26 mouse cellular contexts compared by ENCODE assay signal in genomic region chr11:79656491-79656890, GRCm38 (mm10).
"Had no signal": no experiment of that assay in that cellular context is flagged by ENCODE, and none has a peak within 500 bp of the region (broad histone marks: within the 10 kb centered on the region; RNA-seq: fewer than 3 reads in every experiment).

No protein-coding gene starts in this region.

- H3K9ac ChIP-seq: embryonic facial prominence, embryonic 12.5 days; embryonic facial prominence, embryonic 13.5 days; embryonic facial prominence, embryonic 15.5 days; forebrain, embryonic 12.5 days; forebrain, embryonic 13.5 days; forebrain, embryonic 15.5 days; forebrain, postnatal 0 days had no signal

- H3K36me3 ChIP-seq: embryonic facial prominence, embryonic 10.5 days; embryonic facial prominence, embryonic 12.5 days; embryonic facial prominence, embryonic 13.5 days; embryonic facial prominence, embryonic 15.5 days; forebrain, embryonic 12.5 days; forebrain, embryonic 15.5 days had no signal

- H3K27ac ChIP-seq: embryonic facial prominence, embryonic 10.5 days; embryonic facial prominence, embryonic 12.5 days; embryonic facial prominence, embryonic 13.5 days; embryonic facial prominence, embryonic 15.5 days; forebrain, embryonic 10.5 days; forebrain, embryonic 12.5 days; forebrain, embryonic 13.5 days; forebrain, embryonic 15.5 days; gastrocnemius, adult 2 months; heart, adult 2 months had no signal

- ATAC-seq: forebrain, embryonic 13.5 days; forebrain, embryonic 14.5 days; forebrain, embryonic 15.5 days; forebrain, embryonic 16.5 days; forebrain, postnatal 0 days had no signal

- H3K27me3 ChIP-seq: embryonic facial prominence, embryonic 12.5 days; embryonic facial prominence, embryonic 13.5 days; embryonic facial prominence, embryonic 15.5 days; forebrain, embryonic 13.5 days; forebrain, embryonic 15.5 days had no signal

- H3K4me3 ChIP-seq: embryonic facial prominence, embryonic 10.5 days; embryonic facial prominence, embryonic 12.5 days; embryonic facial prominence, embryonic 13.5 days; embryonic facial prominence, embryonic 15.5 days; erythroblast, embryonic 14.5 days; forebrain, embryonic 10.5 days; forebrain, embryonic 12.5 days; forebrain, embryonic 13.5 days; forebrain, embryonic 15.5 days; gastrocnemius, adult 2 months; heart, adult 2 months had no signal

- DNase-seq: cerebellum, adult 9-11 months; cerebellum, postnatal 10 days; cerebellum, postnatal 14 days; cerebellum, postnatal 25 days; cerebellum, postnatal 36 days; embryo, embryonic 11 days; forebrain, postnatal 0 days; gastrocnemius, adult 2 months; gastrocnemius, postnatal 10 days; gastrocnemius, postnatal 14 days; gastrocnemius, postnatal 25 days; gastrocnemius, postnatal 36 days; heart, adult 11 months; heart, adult 18-20 months; heart, adult 2 months had no signal

- H3K4me2 ChIP-seq: embryonic facial prominence, embryonic 12.5 days; embryonic facial prominence, embryonic 13.5 days; embryonic facial prominence, embryonic 15.5 days; forebrain, embryonic 12.5 days; forebrain, embryonic 13.5 days; forebrain, embryonic 15.5 days had no signal

- H3K9me3 ChIP-seq: embryonic facial prominence, embryonic 10.5 days; embryonic facial prominence, embryonic 12.5 days; embryonic facial prominence, embryonic 13.5 days; embryonic facial prominence, embryonic 15.5 days; forebrain, embryonic 10.5 days; forebrain, embryonic 12.5 days; forebrain, embryonic 13.5 days; forebrain, embryonic 15.5 days had no signal
